Mouse (Mus musculus) embryonic facial prominence, embryonic 10.5 days (tissue): ENCODE results near the gene Fbn1. TPM values are rescaled to one million over a fixed set of nuclear protein-coding genes. Genes with fewer than 3 reads are reported as not detected.
A peak's percentile ranks its signal among the peaks of the same experiment; 100 is the strongest.
"Not testable (repeated sequence)": the region's sequence is repeated elsewhere in the genome, so short reads cannot be mapped to it uniquely, and the experiment has no call there.

Experiments used
- DNase-seq: peaks from one replicate; pipeline ENCODE4 v3.0.0-alpha.2; 2017; ENCODE audit warnings: low spot score
- H3K27ac ChIP-seq: fragments of 300-500 bp; sonication (generic); replicated peaks from 2 replicates; pipeline ENCODE4 v1.5.1; 2016; ENCODE audit warnings: mild to moderate bottlenecking
- H3K27me3 ChIP-seq: fragments of 300-500 bp; sonication (generic); replicated peaks from 2 replicates; pipeline ENCODE4 v1.6.1; 2016; ENCODE audit warnings: low read depth, mild to moderate bottlenecking; ENCODE audit not compliant: poor library complexity, severe bottlenecking
- H3K36me3 ChIP-seq: fragments of 300-500 bp; sonication (generic); replicated peaks from 2 replicates; pipeline ENCODE4 v1.6.1; 2016; ENCODE audit warnings: mild to moderate bottlenecking, moderate library complexity
- H3K4me1 ChIP-seq: fragments of 300-500 bp; sonication (generic); 2 replicates; pipeline ENCODE4 v1.6.1; 2016
- H3K4me3 ChIP-seq: fragments of 300-500 bp; sonication (generic); 2 replicates; pipeline ENCODE4 v1.5.1; 2016; ENCODE audit warnings: mild to moderate bottlenecking, moderate library complexity
- H3K9me3 ChIP-seq: fragments of 300-500 bp; sonication (generic); 2 replicates; pipeline ENCODE4 v1.6.1; 2016; ENCODE audit warnings: mild to moderate bottlenecking
- WGBS: fragments of 180-500 bp; shearing (Covaris S2); methylation state at CpG from one replicate; pipeline ENCODE4 v1.1.7; 2016; 5-methylcytosine and 5-hydroxymethylcytosine counted together
- polyA plus RNA-seq: library from polyadenylated mRNA; unstranded; fragments of >200 nt; fragmentation: Nextera tagmentation; extraction: Ambion mirVana; gene quantifications from 2 replicates; pipeline ENCODE4 v1.2.1, GENCODE M21; 2016

Gene Fbn1
- polyA plus RNA-seq, 1 experiment from 2014 or later, result 8.1 TPM

GRCm38 (mm10) chr2:125290197-125290965 is 217.4 kb downstream of the Fbn1 start:
- Histone ChIP-seq H3K27me3 (no peaks in the 10 kb centered on the region), H3K9me3 (no peaks in the 10 kb centered on the region), H3K36me3 (no peaks in the 10 kb centered on the region), H3K4me1 (no peaks in the 10 kb centered on the region; the same call in 1 of the 2 replicates), H3K4me3 (no peak overlapping the region), H3K27ac (no peak overlapping the region)
- no peak for DNase-seq
- 82% methylated on average over 10 of the region's 10 CpGs for WGBS

- no peak for DNase-seq
- WGBS, result 85% methylated on average over 4 of the region's 4 CpGs
- H3K9me3 ChIP-seq, result no peaks in the 10 kb centered on the region
- no peaks in the 10 kb centered on the region for H3K27me3 ChIP-seq
- H3K27ac ChIP-seq, result no peak overlapping the region
- H3K4me1 ChIP-seq, result peaks cover 7% of the 10 kb centered on the region
- no peak overlapping the region for H3K4me3 ChIP-seq
- H3K36me3 ChIP-seq, result no peaks in the 10 kb centered on the region
Observed at GRCm38 (mm10) chr2:125285777-125286176, 222.0 kb downstream of the Fbn1 start.

- H3K27me3 ChIP-seq, result no peaks in the 10 kb centered on the region
- H3K4me1 ChIP-seq, result peaks cover 7% of the 10 kb centered on the region
- DNase-seq, result peak; percentile 20
- H3K36me3 ChIP-seq, result no peaks in the 10 kb centered on the region
- 63% methylated on average over 14 of the region's 14 CpGs for WGBS
- H3K9me3 ChIP-seq, result no peaks in the 10 kb centered on the region
- H3K4me3 ChIP-seq, result no peak overlapping the region
- no peak overlapping the region for H3K27ac ChIP-seq
Observed at GRCm38 (mm10) chr2:125282334-125283206, 225.2 kb downstream of the Fbn1 start.

GRCm38 (mm10) chr2:125279995-125280394 is 227.8 kb downstream of the Fbn1 start:
- H3K4me1 ChIP-seq, result peaks cover 17% of the 10 kb centered on the region
- not testable (repeated sequence) for H3K27ac ChIP-seq, H3K36me3 ChIP-seq, H3K9me3 ChIP-seq, H3K27me3 ChIP-seq, DNase-seq, H3K4me3 ChIP-seq
- WGBS, result 82% methylated on average over 9 of the region's 9 CpGs

GRCm38 (mm10) chr2:125278474-125278873 is 229.3 kb downstream of the Fbn1 start:
- WGBS, result 82% methylated on average over 7 of the region's 7 CpGs
- H3K9me3 ChIP-seq, result no peaks in the 10 kb centered on the region
- no peak overlapping the region for H3K4me3 ChIP-seq
- H3K27me3 ChIP-seq, result no peaks in the 10 kb centered on the region
- peaks cover 17% of the 10 kb centered on the region for H3K4me1 ChIP-seq
- DNase-seq, result no peak
- H3K36me3 ChIP-seq, result no peaks in the 10 kb centered on the region
- H3K27ac ChIP-seq, result no peak overlapping the region

- H3K9me3 ChIP-seq, result no peaks in the 10 kb centered on the region
- no peaks in the 10 kb centered on the region for H3K36me3 ChIP-seq
- no peak overlapping the region for H3K27ac ChIP-seq
- no peak overlapping the region for H3K4me3 ChIP-seq
- no peaks in the 10 kb centered on the region for H3K27me3 ChIP-seq
- H3K4me1 ChIP-seq, result peaks cover 10% of the 10 kb centered on the region
- no peak for DNase-seq
- WGBS, result 83% methylated on average over 5 of the region's 5 CpGs
Observed at GRCm38 (mm10) chr2:125276692-125277091, 231.1 kb downstream of the Fbn1 start.

- 35% methylated on average over 5 of the region's 5 CpGs for WGBS
- Histone ChIP-seq H3K36me3 (no peaks in the 10 kb centered on the region), H3K4me3 (no peak overlapping the region), H3K9me3 (no peaks in the 10 kb centered on the region), H3K27me3 (no peaks in the 10 kb centered on the region), H3K4me1 (peaks cover 10% of the 10 kb centered on the region), H3K27ac (peak overlapping the region; percentile 40; the same call in 1 of the 2 replicates)
- DNase-seq, result peak; percentile 50
Observed at GRCm38 (mm10) chr2:125275617-125276016, 232.2 kb downstream of the Fbn1 start.

- no peak for DNase-seq
- Histone ChIP-seq H3K9me3 (no peaks in the 10 kb centered on the region), H3K36me3 (no peaks in the 10 kb centered on the region), H3K4me3 (no peak overlapping the region), H3K27me3 (no peaks in the 10 kb centered on the region), H3K27ac (no peak overlapping the region), H3K4me1 (peaks cover 3% of the 10 kb centered on the region; the same call in 1 of the 2 replicates)
- 82% methylated on average over 1 of the region's 1 CpGs for WGBS
Observed at GRCm38 (mm10) chr2:125268876-125269275, 238.9 kb downstream of the Fbn1 start.

- H3K4me3 ChIP-seq, result no peak overlapping the region
- no peak for DNase-seq
- no peaks in the 10 kb centered on the region for H3K9me3 ChIP-seq
- no peaks in the 10 kb centered on the region for H3K27me3 ChIP-seq
- peaks cover 26% of the 10 kb centered on the region for H3K36me3 ChIP-seq
- no peak overlapping the region for H3K27ac ChIP-seq
- WGBS, result 13% methylated on average over 9 of the region's 9 CpGs
- peaks cover 7% of the 10 kb centered on the region; the same call in 1 of the 2 replicates for H3K4me1 ChIP-seq
Observed at GRCm38 (mm10) chr2:125263753-125264152, 244.0 kb downstream of the Fbn1 start.

GRCm38 (mm10) chr2:125263056-125263455 is 244.7 kb downstream of the Fbn1 start:
- no peak overlapping the region for H3K4me3 ChIP-seq
- H3K36me3 ChIP-seq, result peaks cover 33% of the 10 kb centered on the region
- H3K27ac ChIP-seq, result no peak overlapping the region
- no peaks in the 10 kb centered on the region for H3K27me3 ChIP-seq
- H3K9me3 ChIP-seq, result no peaks in the 10 kb centered on the region
- peaks cover 7% of the 10 kb centered on the region; the same call in 1 of the 2 replicates for H3K4me1 ChIP-seq
- peak; percentile 32 for DNase-seq
- 17% methylated on average over 5 of the region's 5 CpGs for WGBS

- no peak overlapping the region for H3K27ac ChIP-seq
- peaks cover 7% of the 10 kb centered on the region; the same call in 1 of the 2 replicates for H3K4me1 ChIP-seq
- no peak overlapping the region for H3K4me3 ChIP-seq
- no peak for DNase-seq
- 84% methylated on average over 2 of the region's 2 CpGs for WGBS
- H3K36me3 ChIP-seq, result peaks cover 60% of the 10 kb centered on the region
- H3K9me3 ChIP-seq, result no peaks in the 10 kb centered on the region
- no peaks in the 10 kb centered on the region for H3K27me3 ChIP-seq
Observed at GRCm38 (mm10) chr2:125260326-125260725, 247.5 kb downstream of the Fbn1 start.

GRCm38 (mm10) chr2:125259230-125260120 is 248.3 kb downstream of the Fbn1 start:
- peaks cover 7% of the 10 kb centered on the region; the same call in 1 of the 2 replicates for H3K4me1 ChIP-seq
- H3K4me3 ChIP-seq, result no peak overlapping the region
- H3K9me3 ChIP-seq, result peaks cover under 1% of the 10 kb centered on the region; the same call in 1 of the 2 replicates
- no peak overlapping the region for H3K27ac ChIP-seq
- 88% methylated on average over 14 of the region's 14 CpGs for WGBS
- DNase-seq, result no peak
- H3K36me3 ChIP-seq, result peaks cover 67% of the 10 kb centered on the region
- H3K27me3 ChIP-seq, result no peaks in the 10 kb centered on the region
